Mouse (Mus musculus) thymus, adult 2 months (tissue): ENCODE results near the gene Kdm4c. TPM values are rescaled to one million over a fixed set of nuclear protein-coding genes. Genes with fewer than 3 reads are reported as not detected.

Source experiments
- DNase-seq: peaks from one replicate; pipeline ENCODE4 v3.0.0; 2021
- H3K27ac ChIP-seq: fragments of 200-500 bp; 2 replicates; pipeline ENCODE4 v1.5.1; 2012; ENCODE audit warnings: low read length, control low read depth; ENCODE audit not compliant: control insufficient read depth, insufficient read depth
- H3K27me3 ChIP-seq: fragments of 200-500 bp; 2 replicates; pipeline ENCODE4 v1.6.1; 2012; ENCODE audit warnings: mild to moderate bottlenecking, low read length, moderate library complexity, mixed read lengths; ENCODE audit not compliant: control insufficient read depth, insufficient read depth
- H3K36me3 ChIP-seq: fragments of 200-500 bp; 2 replicates; pipeline ENCODE4 v1.6.1; 2012; ENCODE audit warnings: mild to moderate bottlenecking, low read length, moderate library complexity; ENCODE audit not compliant: control insufficient read depth, insufficient read depth
- H3K4me1 ChIP-seq: fragments of 200-500 bp; replicated peaks from 2 replicates; pipeline ENCODE4 v1.6.1; 2012; ENCODE audit warnings: low read length; ENCODE audit not compliant: control insufficient read depth, insufficient read depth
- H3K4me3 ChIP-seq: fragments of 200-500 bp; 2 replicates; pipeline ENCODE4 v1.5.1; 2012; ENCODE audit warnings: mild to moderate bottlenecking, low read length, control low read depth, moderate library complexity; ENCODE audit not compliant: control insufficient read depth, insufficient read depth
- CTCF ChIP-seq: fragments of 200-500 bp; IDR thresholded peaks from 2 replicates; pipeline ENCODE4 v1.5.1; 2012; ENCODE audit warnings: mild to moderate bottlenecking, control low read depth, low read length, moderate library complexity, borderline replicate concordance; ENCODE audit not compliant: control insufficient read depth, poor library complexity, insufficient read depth; ENCODE audit errors: extremely low read depth
- POLR2A ChIP-seq: fragments of 200-500 bp; IDR thresholded peaks from 2 replicates; pipeline ENCODE4 v1.6.1; 2012; ENCODE audit warnings: mild to moderate bottlenecking, low read length, control low read depth, moderate library complexity; ENCODE audit not compliant: control insufficient read depth, poor library complexity, insufficient read depth; ENCODE audit errors: extremely low read depth
- WGBS: fragments of 180-500 bp; shearing (Covaris S2); methylation state at CpG from one replicate; pipeline ENCODE4 v1.1.7; 2018; 5-methylcytosine and 5-hydroxymethylcytosine counted together
- polyA plus RNA-seq: library from polyadenylated mRNA; depleted of rRNA; stranded (reverse); fragments of >200 nt; gene quantifications from 2 replicates; pipeline ENCODE4 v1.2.3, GENCODE M21; 2012

The Kdm4c gene
- polyA plus RNA-seq, 1 experiment: 5.5 TPM

DNA sequence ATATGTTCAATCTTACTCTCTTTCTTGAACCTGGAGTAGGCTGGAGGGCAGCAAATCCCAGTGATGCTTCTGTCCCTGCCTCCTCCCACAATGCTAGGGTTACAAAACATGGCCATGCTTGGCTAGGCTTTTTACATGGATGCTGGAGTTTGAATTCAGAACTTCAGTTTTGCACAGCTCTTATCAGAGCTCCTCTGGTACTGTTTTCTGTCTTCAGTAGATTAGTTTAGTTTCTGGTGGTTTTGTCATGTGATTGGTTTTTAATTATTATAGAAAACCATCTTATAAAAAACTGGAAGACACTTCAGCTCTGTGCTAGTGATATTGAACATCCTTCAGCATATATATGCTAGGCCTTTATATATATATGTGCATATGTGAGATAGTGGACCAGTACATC lies 19.6 kb downstream of the Kdm4c start:
- TF ChIP-seq CTCF (no peak), POLR2A (no peak)
- no peak overlapping the region for H3K27ac ChIP-seq
- no peak overlapping the region for H3K4me3 ChIP-seq
- H3K27me3 ChIP-seq: no peaks in the 10 kb centered on the region
- peaks cover 14% of the 10 kb centered on the region for H3K36me3 ChIP-seq
- no peaks in the 10 kb centered on the region for H3K4me1 ChIP-seq
- DNase-seq: no peak

DNA sequence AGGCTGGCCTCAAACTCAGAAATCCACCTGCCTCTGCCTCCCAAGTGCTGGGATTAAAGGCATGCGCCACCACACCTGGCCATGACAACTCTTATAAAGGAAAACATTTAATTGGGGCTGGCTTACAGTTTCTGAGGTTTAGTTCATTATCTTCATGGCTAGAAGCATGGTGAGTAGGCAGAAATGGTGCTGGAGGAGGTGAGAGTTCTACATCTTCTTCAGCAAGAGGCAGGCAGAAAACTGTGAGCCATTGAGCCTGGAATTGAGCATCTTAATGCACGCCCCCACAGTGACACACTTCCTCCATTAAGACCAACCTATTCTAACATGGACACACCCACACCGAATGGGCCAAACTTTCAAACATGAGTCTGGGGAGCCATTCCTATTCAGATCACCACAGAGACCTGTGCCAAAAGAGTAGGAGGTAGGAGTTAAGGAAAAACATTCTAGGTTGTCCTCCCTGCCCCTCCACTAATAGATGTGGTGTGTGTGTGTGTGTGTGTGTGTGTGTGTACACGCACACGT lies 22.2 kb downstream of the Kdm4c start:
- no peak for DNase-seq
- Histone ChIP-seq H3K36me3 (peaks cover 14% of the 10 kb centered on the region), H3K27ac (no peak overlapping the region), H3K27me3 (no peaks in the 10 kb centered on the region), H3K4me3 (no peak overlapping the region), H3K4me1 (no peaks in the 10 kb centered on the region)
- TF ChIP-seq CTCF (no peak), POLR2A (no peak)
- WGBS: 97% methylated on average over 5 of the region's 5 CpGs

DNA sequence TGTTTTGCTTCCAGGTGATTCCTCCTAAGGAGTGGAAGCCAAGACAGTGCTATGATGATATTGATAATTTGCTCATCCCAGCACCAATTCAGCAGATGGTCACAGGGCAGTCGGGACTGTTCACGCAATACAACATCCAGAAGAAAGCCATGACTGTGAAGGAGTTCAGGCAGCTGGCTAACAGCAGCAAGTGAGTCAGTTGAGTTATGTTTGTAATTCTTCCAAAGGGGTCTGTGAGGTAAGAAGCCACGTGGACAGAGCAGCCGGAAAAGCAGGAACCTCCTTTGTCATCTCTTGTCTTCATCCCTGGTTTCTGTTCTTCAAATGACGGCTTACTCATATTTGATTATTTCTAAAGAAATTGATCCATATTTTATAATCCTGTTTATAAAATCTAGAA lies 28.9 kb downstream of the Kdm4c start:
- Histone ChIP-seq H3K27me3 (no peaks in the 10 kb centered on the region), H3K4me1 (no peaks in the 10 kb centered on the region), H3K4me3 (no peak overlapping the region), H3K36me3 (peaks cover 13% of the 10 kb centered on the region; the same call in 1 of the 2 replicates), H3K27ac (no peak overlapping the region)
- no peak for TF ChIP-seq POLR2A
- no peak for TF ChIP-seq CTCF
- 97% methylated on average over 5 of the region's 5 CpGs for WGBS
- no peak for DNase-seq

DNA sequence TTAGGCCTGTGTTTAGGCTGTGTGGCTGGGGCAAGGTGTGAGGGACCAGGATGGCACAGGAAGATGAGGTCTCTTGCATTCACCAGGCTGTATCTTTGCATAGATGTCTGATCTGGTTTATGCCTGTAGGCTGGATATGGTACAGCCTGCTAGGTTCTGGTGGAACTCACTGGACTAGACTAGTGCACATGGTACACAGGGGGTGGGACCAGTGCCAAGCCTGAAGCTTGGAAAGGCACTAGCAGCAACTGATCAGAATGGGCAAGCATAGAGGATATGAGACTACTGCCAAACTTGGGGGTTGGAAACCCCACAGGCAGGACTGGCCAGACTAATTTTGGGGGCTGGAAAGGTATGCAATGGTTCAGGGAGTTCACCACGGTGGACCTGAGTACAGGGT lies 35.2 kb downstream of the Kdm4c start:
- Histone ChIP-seq H3K27ac (no peak overlapping the region), H3K4me1 (no peaks in the 10 kb centered on the region), H3K36me3 (no peaks in the 10 kb centered on the region), H3K27me3 (no peaks in the 10 kb centered on the region), H3K4me3 (no peak overlapping the region)
- whole genome bisulfite sequencing: 90% methylated on average over 1 of the region's 1 CpGs
- no peak for DNase-seq
- TF ChIP-seq POLR2A: no peak
- no peak for TF ChIP-seq CTCF

DNA sequence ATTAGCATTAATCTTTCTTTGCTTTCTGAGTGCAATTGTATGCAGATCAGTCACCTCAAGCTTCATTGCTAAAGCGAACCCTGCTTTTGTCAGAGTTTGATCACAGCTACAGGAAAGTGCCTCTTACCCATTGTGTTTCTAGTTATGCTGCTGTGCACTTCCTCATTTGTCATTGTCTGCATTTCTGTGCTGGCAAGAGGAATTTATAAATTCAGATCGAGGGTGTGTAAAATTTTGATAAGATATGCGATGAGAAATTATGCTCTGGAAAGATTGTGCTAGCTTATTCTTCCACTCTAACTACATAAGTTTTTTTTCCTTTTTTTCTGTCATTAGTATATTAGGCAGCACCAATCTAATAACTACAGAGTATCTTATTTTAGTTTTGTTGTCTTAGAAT lies 37.9 kb downstream of the Kdm4c start:
- H3K4me3 ChIP-seq: no peak overlapping the region
- TF ChIP-seq POLR2A (no peak), CTCF (no peak)
- no peak for DNase-seq
- no peaks in the 10 kb centered on the region for H3K27me3 ChIP-seq
- H3K4me1 ChIP-seq: no peaks in the 10 kb centered on the region
- H3K36me3 ChIP-seq: 0 out of 2 replicates have a peak, but pooled peaks cover 5% of the 10 kb centered on the region
- WGBS: 62% methylated on average over 3 of the region's 3 CpGs
- no peak overlapping the region for H3K27ac ChIP-seq

DNA sequence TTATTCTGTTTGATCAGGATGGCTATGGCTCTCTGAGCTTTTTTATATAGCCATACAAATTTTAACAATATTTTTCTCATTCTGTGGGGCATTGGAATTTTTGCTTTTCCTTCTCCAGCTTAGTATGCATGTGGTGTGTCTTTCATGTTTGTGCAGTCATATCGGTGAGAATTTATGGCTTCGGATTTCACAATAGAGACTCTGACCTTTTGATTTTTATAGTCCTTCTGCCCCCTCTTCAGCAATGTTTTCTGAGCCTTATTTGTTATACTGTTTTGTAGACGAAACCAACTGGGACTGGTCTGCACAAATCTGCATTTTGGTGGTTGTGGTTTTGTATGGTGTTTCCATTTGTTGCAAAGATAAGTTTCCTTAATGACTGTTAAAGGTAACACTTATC lies 45.6 kb downstream of the Kdm4c start:
- Histone ChIP-seq H3K4me1 (no peaks in the 10 kb centered on the region), H3K27me3 (no peaks in the 10 kb centered on the region), H3K4me3 (no peak overlapping the region), H3K27ac (no peak overlapping the region), H3K36me3 (0 out of 2 replicates have a peak, but pooled peaks cover 5% of the 10 kb centered on the region)
- 95% methylated on average over 3 of the region's 3 CpGs for WGBS
- no peak for DNase-seq
- TF ChIP-seq POLR2A (no peak), CTCF (no peak)

DNA sequence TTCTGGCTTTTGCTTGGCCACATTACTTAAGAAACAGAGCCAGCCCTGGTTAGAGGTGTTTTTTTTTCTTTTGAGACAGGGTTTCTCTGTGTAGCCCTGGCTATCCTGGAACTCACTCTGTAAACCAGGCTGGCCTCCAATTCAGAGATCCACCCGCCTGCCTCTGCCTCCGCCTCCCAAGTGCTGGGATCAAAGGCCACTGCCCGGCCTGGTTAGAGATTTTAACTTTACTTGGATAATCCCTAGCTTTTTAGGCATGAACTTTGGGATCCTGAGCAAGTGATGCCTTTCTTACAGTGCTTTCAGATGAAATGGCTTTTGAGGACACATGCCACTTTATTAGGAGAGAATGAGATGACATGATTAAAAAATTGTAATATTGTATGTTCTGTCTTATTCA lies 52.4 kb downstream of the Kdm4c start:
- WGBS: 91% methylated on average over 3 of the region's 3 CpGs

More for the DNA sequence above, 52.4 kb downstream of the Kdm4c start:
- Histone ChIP-seq H3K4me1 (no peaks in the 10 kb centered on the region), H3K27me3 (no peaks in the 10 kb centered on the region), H3K4me3 (no peak overlapping the region), H3K36me3 (peaks cover 8% of the 10 kb centered on the region; the same call in 1 of the 2 replicates), H3K27ac (no peak overlapping the region)
- no peak for TF ChIP-seq CTCF
- no peak for TF ChIP-seq POLR2A
- no peak for DNase-seq
